In genomic region chr10:69736241-69736640, GRCm38 (mm10) we compare ENCODE assay signal across 14 mouse cellular contexts.
DNase-seq lines count a peak whose midpoint lies in the region; ATAC-seq lines count a peak whose summit lies in the region.
"Had no signal": no experiment of that assay in that cellular context is flagged by ENCODE, and none has a peak within 500 bp of the region (broad histone marks: within the 10 kb centered on the region; RNA-seq: fewer than 3 reads in every experiment).

No protein-coding gene starts in this region.

- no peaks in the 10 kb centered on the region for H3K9me3 ChIP-seq in forebrain, embryonic 16.5 days (ENCODE audit: control insufficient read depth, low read length)
- no peaks in the 10 kb centered on the region for H3K9me3 ChIP-seq in forebrain, embryonic 11.5 days (ENCODE audit: control insufficient read depth, low read length)
- no peaks in the 10 kb centered on the region for H3K9me3 ChIP-seq in kidney, embryonic 14.5 days (ENCODE audit: control insufficient read depth, low read length)
- H3K9me3 ChIP-seq: hindbrain, embryonic 13.5 days; midbrain, embryonic 15.5 days had no signal

- peaks cover 7% of the 10 kb centered on the region; the same call in 1 of the 2 replicates for H3K4me1 ChIP-seq in forebrain, embryonic 16.5 days (replicated peaks; ENCODE audit: control insufficient read depth, insufficient read depth, low read length)
- H3K4me1 ChIP-seq in forebrain, embryonic 11.5 days (replicated peaks; ENCODE audit: control insufficient read depth, insufficient read depth, low read length): no peaks in the 10 kb centered on the region
- peaks cover 3% of the 10 kb centered on the region; the same call in 1 of the 2 replicates for H3K4me1 ChIP-seq in kidney, embryonic 14.5 days (ENCODE audit: control insufficient read depth, insufficient read depth, low read length)

- H3K4me2 ChIP-seq in forebrain, embryonic 16.5 days (ENCODE audit: low read length): no peak overlapping the region
- no peak overlapping the region for H3K4me2 ChIP-seq in forebrain, embryonic 11.5 days (ENCODE audit: low read depth, low read length, severe bottlenecking)
- H3K4me2 ChIP-seq in kidney, embryonic 14.5 days (replicated peaks; ENCODE audit: low read depth, low read length): no peak overlapping the region
- H3K4me2 ChIP-seq: hindbrain, embryonic 13.5 days; lung, embryonic 14.5 days; midbrain, embryonic 15.5 days had no signal

- H3K4me3 ChIP-seq in forebrain, embryonic 16.5 days (replicated peaks; ENCODE audit: low read length): no peak overlapping the region
- H3K4me3 ChIP-seq in forebrain, embryonic 11.5 days (ENCODE audit: low read depth, low read length): no peak overlapping the region
- H3K4me3 ChIP-seq in kidney, embryonic 14.5 days (ENCODE audit: low read length): no peak overlapping the region
- H3K4me3 ChIP-seq: heart, adult 2 months; hindbrain, embryonic 13.5 days; midbrain, embryonic 15.5 days had no signal

- ATAC-seq in forebrain, embryonic 16.5 days: peak; percentile 34; the same call in 1 of the 2 replicates
- no peak for ATAC-seq in forebrain, embryonic 11.5 days (replicated peaks; ENCODE audit: low FRiP score)
- ATAC-seq in kidney, embryonic 14.5 days (ENCODE audit: low FRiP score, low TSS enrichment): peak; percentile 41
- ATAC-seq in frontal cortex, adult (ENCODE audit: low TSS enrichment): no peak
- no peak for ATAC-seq in inflammation-experienced regulatory T-cells, adult 6 months
- ATAC-seq: midbrain, embryonic 15.5 days had no signal

- 58% methylated on average over 7 of the region's 7 CpGs for WGBS in forebrain, embryonic 16.5 days
- WGBS in forebrain, embryonic 11.5 days: 65% methylated on average over 7 of the region's 7 CpGs
- 37% methylated on average over 7 of the region's 7 CpGs for WGBS in kidney, embryonic 14.5 days

- no peak overlapping the region for H3K9ac ChIP-seq in forebrain, embryonic 16.5 days (replicated peaks; ENCODE audit: low read depth, low read length)
- no peak overlapping the region for H3K9ac ChIP-seq in forebrain, embryonic 11.5 days (ENCODE audit: low read length)
- H3K9ac ChIP-seq in kidney, embryonic 14.5 days (ENCODE audit: low read depth, low read length): no peak overlapping the region
- H3K9ac ChIP-seq: hindbrain, embryonic 13.5 days; lung, embryonic 14.5 days; midbrain, embryonic 15.5 days had no signal

- DNase-seq in forebrain, embryonic 11.5 days (ENCODE audit: low spot score): no peak
- DNase-seq in kidney, adult 8-10 months: peak; percentile 22 to 23
- no peak for DNase-seq in kidney, adult 18-20 months
- DNase-seq: heart, adult 2 months; lung, embryonic 14.5 days; right cerebral cortex, postnatal 14 days; thymus, postnatal 4 days had no signal

- no peaks in the 10 kb centered on the region for H3K27me3 ChIP-seq in forebrain, embryonic 16.5 days (replicated peaks; ENCODE audit: control insufficient read depth, insufficient read depth, low read length)
- H3K27me3 ChIP-seq in forebrain, embryonic 11.5 days (ENCODE audit: control insufficient read depth, insufficient read depth, low read length): no peaks in the 10 kb centered on the region
- no peaks in the 10 kb centered on the region for H3K27me3 ChIP-seq in kidney, embryonic 14.5 days (ENCODE audit: control insufficient read depth, insufficient read depth, low read length)
- H3K27me3 ChIP-seq: hindbrain, embryonic 13.5 days; midbrain, embryonic 15.5 days had no signal

- no peaks in the 10 kb centered on the region for H3K36me3 ChIP-seq in forebrain, embryonic 16.5 days (ENCODE audit: control insufficient read depth, insufficient read depth)
- H3K36me3 ChIP-seq in forebrain, embryonic 11.5 days (ENCODE audit: control insufficient read depth, insufficient read depth, low read length): no peaks in the 10 kb centered on the region
- no peaks in the 10 kb centered on the region for H3K36me3 ChIP-seq in kidney, embryonic 14.5 days (ENCODE audit: control insufficient read depth, insufficient read depth, low read length)
- H3K36me3 ChIP-seq: hindbrain, embryonic 13.5 days; midbrain, embryonic 15.5 days had no signal

- H3K27ac ChIP-seq in forebrain, embryonic 16.5 days (ENCODE audit: low read length): no peak overlapping the region
- H3K27ac ChIP-seq in forebrain, embryonic 11.5 days (ENCODE audit: low read depth, low read length): no peak overlapping the region
- H3K27ac ChIP-seq in kidney, embryonic 14.5 days (ENCODE audit: low read depth, low read length): no peak overlapping the region
- H3K27ac ChIP-seq: heart, adult 2 months; macrophage; midbrain, embryonic 15.5 days had no signal

Comparison
In these comparisons a context has a peak if more than half of its experiments do, and no peak if none do; other contexts are left out.
1. ATAC-seq: peak in forebrain, embryonic 16.5 days (single experiment) and kidney, embryonic 14.5 days (single experiment); none in forebrain, embryonic 11.5 days (single experiment), frontal cortex, adult (single experiment) and inflammation-experienced regulatory T-cells, adult 6 months (single experiment).
2. DNase-seq: peak in kidney, adult 8-10 months (2 of 2); none in forebrain, embryonic 11.5 days (single experiment) and kidney, adult 18-20 months (single experiment).